Mouse (Mus musculus) bone marrow macrophage, adult 2 months (primary cell): ENCODE data around the gene 2610528A11Rik. TPM values are rescaled to one million over a fixed set of nuclear protein-coding genes. Genes with fewer than 3 reads are reported as not detected.

Experiments used
- H3K27ac ChIP-seq: 2 replicates; pipeline ENCODE4 v1.5.1; 2012; ENCODE audit warnings: low read depth, low read length; ENCODE audit not compliant: insufficient read depth
- H3K4me1 ChIP-seq: 2 replicates; pipeline ENCODE4 v1.6.1; 2012; ENCODE audit warnings: low read length; ENCODE audit not compliant: control insufficient read depth, insufficient read depth
- H3K4me3 ChIP-seq: 2 replicates; pipeline ENCODE4 v1.5.1; 2012; ENCODE audit warnings: mild to moderate bottlenecking, low read length, moderate library complexity; ENCODE audit not compliant: insufficient read depth
- CTCF ChIP-seq: IDR thresholded peaks from 2 replicates; pipeline ENCODE4 v1.5.1; 2012; ENCODE audit warnings: low read depth, mild to moderate bottlenecking, low read length, moderate library complexity
- POLR2A ChIP-seq: IDR thresholded peaks from 2 replicates; pipeline ENCODE4 v1.6.1; 2012; ENCODE audit warnings: mild to moderate bottlenecking, low read depth, low read length, borderline replicate concordance
- polyA plus RNA-seq: library from polyadenylated mRNA; stranded (reverse); fragments of >200 nt; gene quantifications from 2 replicates; pipeline ENCODE4 v1.2.4, GENCODE M21; 2012; ENCODE audit not compliant: missing spikeins, insufficient read depth, insufficient read length

2610528A11Rik gene
- polyA plus RNA-seq, 1 experiment: 5.2 TPM

GRCm38 (mm10) chr14:37119233-37119632 lies 5.4 kb upstream of the 2610528A11Rik start:
- no peak overlapping the region for H3K4me3 ChIP-seq

DNA sequence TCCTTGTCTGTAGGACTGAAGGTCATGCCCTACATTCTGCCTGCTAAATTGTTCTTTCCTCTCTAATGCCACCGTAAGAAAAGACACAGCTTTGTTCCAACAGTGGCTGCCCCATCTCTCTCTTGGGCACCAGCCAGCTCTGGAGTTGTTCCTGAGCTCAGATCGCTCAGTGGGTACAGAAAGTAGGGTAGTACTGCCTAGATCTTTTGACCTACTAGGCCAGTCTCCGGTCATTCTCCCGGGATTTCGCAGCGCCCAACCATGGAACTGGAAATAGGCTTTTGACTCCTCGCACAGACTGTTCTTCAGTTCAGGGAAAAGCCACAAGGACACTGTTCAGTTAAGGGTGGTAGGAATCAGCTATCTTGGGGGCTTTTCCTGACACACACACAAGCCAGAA lies 891 bp downstream of the 2610528A11Rik start:
- Histone ChIP-seq H3K4me3 (no peak overlapping the region), H3K4me1 (peaks cover 10% of the 10 kb centered on the region), H3K27ac (no peak overlapping the region)
- no peak for TF ChIP-seq CTCF
- TF ChIP-seq POLR2A: no peak

More at GRCm38 (mm10) chr14:37119233-37119632, 5.4 kb upstream of the 2610528A11Rik start:
- no peaks in the 10 kb centered on the region for H3K4me1 ChIP-seq
- H3K27ac ChIP-seq: no peak overlapping the region
- TF ChIP-seq CTCF (no peak), POLR2A (no peak)

DNA sequence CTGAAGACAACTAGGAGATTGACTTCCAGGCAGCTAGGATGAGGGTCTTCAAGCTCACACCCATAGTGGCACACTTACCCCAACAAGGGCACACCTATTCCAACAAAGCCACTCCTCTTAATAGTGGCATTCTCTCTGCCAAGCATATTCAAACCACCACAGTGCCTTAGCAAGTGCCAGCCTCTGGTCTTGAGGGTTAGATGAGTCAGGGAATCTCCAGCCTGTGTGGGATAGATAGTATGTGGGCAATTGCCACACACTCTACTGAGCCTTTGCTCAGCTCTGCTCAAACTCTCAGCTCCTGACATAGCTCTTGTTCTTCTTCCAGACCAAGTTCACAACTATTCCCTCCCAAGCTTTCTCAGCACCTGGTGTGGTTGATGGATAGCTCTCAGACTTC lies 2.5 kb downstream of the 2610528A11Rik start:
- TF ChIP-seq POLR2A: no peak
- TF ChIP-seq CTCF: no peak
- H3K27ac ChIP-seq: no peak overlapping the region
- no peak overlapping the region for H3K4me3 ChIP-seq
- H3K4me1 ChIP-seq: peaks cover 10% of the 10 kb centered on the region

DNA sequence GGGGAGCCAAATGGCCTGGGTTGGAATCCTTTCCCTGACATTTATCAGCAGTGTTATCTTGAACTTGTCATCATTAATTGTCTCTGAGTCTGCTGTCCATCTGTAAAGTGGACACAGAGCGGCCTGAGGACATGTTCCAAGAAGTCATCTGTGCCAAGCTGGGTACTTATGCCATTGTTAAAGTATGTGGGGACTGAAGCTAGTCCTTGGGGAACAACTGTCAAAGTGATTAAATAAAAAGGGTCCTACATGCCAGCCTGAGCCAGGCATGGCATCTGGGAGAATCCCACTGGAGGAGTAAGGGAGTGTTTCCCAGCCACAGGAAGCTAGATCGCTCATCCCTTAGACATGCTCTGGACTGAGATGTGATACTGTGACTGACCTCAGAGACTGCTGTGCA lies 3.4 kb downstream of the 2610528A11Rik start:
- no peak overlapping the region for H3K27ac ChIP-seq
- no peak for TF ChIP-seq CTCF
- TF ChIP-seq POLR2A: no peak
- H3K4me1 ChIP-seq: peaks cover 10% of the 10 kb centered on the region
- H3K4me3 ChIP-seq: no peak overlapping the region

DNA sequence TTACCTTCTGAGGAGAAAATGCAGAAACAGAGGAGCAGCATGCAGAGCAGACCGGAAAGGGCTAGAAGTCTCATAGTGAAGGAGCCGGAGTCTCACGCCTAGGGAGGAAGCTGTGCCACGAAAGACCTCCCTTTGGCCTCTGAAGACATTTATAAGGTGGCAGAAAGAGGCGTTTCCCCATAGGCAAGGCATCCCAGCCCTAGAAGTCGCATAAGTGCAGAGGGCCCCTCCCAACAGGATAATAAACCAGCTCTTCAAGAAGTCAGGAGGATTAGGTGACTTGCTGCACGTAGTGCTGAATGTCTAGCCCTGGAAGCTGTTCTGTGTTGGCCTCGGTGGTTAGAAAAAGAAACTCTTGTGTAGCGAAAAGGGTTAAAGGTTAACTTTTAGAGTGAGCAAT lies 3.8 kb downstream of the 2610528A11Rik start:
- TF ChIP-seq POLR2A (no peak), CTCF (no peak)
- Histone ChIP-seq H3K4me3 (no peak overlapping the region), H3K4me1 (peaks cover 10% of the 10 kb centered on the region), H3K27ac (no peak overlapping the region)

DNA sequence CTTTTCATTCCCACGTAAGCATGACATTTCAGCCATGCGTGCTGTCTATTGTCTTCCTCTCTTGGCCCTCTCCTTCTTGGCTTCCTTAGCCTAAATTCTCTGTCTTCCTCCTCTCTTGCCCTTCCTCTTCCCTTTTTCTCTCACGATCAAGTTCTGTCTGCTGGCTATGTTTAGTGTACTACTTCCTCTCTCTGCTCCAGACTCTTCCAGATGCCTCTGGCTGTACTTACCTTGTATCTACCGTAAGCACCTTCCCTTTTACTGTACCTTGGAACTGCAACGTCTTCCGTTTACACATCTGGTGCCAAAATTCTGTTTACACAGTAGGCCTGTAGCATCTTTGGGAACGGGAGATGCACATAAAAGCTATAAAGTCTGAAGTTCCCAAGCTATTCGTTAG lies 4.4 kb downstream of the 2610528A11Rik start:
- H3K27ac ChIP-seq: peak overlapping the region; percentile 18
- H3K4me1 ChIP-seq: peaks cover 10% of the 10 kb centered on the region
- TF ChIP-seq POLR2A: no peak
- no peak for TF ChIP-seq CTCF
- no peak overlapping the region for H3K4me3 ChIP-seq

DNA sequence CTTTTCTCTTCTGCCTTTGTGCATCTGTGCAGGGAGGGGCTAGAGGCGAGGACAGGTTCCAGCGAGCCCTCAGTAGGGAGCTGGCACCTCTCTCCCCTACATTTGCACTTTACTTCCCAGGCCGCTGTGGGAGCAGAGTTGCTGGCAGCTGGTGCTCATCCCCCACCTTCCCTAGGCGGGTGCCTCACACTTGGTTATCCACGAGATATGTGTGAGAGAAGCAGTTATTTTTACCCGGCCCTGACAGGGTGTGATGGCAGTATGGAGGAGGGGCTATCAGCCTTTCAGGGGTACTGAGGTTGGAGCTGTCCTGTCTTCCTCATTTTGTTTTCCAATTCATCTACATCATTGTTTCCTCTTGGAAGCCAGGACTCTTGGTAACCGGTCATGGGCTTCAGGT lies 8.0 kb downstream of the 2610528A11Rik start:
- H3K4me1 ChIP-seq: peaks cover 10% of the 10 kb centered on the region
- H3K27ac ChIP-seq: no peak overlapping the region
- no peak for TF ChIP-seq POLR2A
- no peak for TF ChIP-seq CTCF
- no peak overlapping the region for H3K4me3 ChIP-seq

- H3K27ac ChIP-seq: no peak overlapping the region
- H3K4me1 ChIP-seq: peaks cover 5% of the 10 kb centered on the region
- H3K4me3 ChIP-seq: no peak overlapping the region
- TF ChIP-seq CTCF (no peak), POLR2A (no peak)
Measured at GRCm38 (mm10) chr14:37104747-37105146, 9.1 kb downstream of the 2610528A11Rik start.

- no peaks in the 10 kb centered on the region for H3K4me1 ChIP-seq
- H3K4me3 ChIP-seq: no peak overlapping the region
- TF ChIP-seq POLR2A: no peak
- TF ChIP-seq CTCF: no peak
- no peak overlapping the region for H3K27ac ChIP-seq
Measured at GRCm38 (mm10) chr14:37102484-37102883, 11.3 kb downstream of the 2610528A11Rik start.

DNA sequence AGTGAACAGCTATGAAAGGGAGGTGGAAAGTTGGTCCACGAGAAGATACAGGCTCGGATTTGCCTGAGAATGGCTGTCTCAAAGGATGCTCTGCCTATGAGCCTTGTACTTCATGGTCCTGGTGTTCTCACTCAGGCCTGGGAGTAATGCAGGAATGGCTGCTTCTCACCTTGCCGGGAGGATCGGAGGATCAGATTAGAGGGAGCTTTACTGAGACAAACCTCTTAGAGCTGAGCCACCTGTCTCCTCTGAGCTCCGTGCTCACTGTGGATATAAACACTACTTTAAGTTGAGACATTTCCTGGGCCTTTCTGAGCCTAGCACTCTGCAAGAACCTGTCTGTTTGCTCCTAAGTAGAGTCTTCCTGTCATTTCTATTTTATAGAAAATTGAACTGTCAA lies 12.3 kb downstream of the 2610528A11Rik start:
- Histone ChIP-seq H3K4me3 (no peak overlapping the region), H3K4me1 (no peaks in the 10 kb centered on the region), H3K27ac (no peak overlapping the region)
- TF ChIP-seq POLR2A (no peak), CTCF (no peak)

DNA sequence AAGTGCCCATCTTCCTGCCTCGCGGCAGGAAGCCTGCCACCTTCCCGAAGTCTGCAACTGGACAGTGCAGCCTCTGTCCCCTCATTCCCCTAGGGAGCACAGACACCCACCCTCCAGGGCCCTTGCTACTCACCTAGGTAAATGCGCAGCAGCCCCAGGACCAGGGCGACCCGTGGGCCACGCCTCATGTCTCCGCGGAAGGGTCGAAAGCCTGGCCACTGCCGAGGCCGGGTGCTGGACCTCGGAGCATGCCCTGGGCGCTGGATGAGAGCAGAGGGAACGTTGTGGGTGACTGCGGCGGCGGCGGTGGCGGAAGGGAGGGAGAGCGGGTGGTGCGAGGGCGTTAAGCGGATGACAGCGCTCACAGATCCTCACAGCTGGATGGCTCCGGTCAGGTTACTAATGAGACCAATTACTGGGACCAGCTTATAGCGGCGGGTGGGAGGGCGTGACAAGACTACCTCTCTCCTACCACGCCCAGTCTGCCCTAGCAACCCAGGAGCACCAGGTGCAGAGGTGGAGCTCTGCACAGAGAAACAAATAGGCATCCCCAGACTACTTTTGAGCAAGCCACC lies 15.8 kb downstream of the 2610528A11Rik start, which contains the start of gene Cdhr1:
TSS of gene Cdhr1 (minus strand) at position 392 of the 575 bp plus-strand sequence.
- Histone ChIP-seq H3K4me3 (no peak within 1 kb of the TSS), H3K4me1 (no peaks in the 10 kb centered on the region), H3K27ac (no peak within 1 kb of the TSS)
- TF ChIP-seq POLR2A: no peak
